Mouse (Mus musculus) CH12.LX (cell line): ENCODE results near the gene Sae1. TPM values are rescaled to one million over a fixed set of nuclear protein-coding genes. Genes with fewer than 3 reads are reported as not detected.
A peak's percentile ranks its signal among the peaks of the same experiment; 100 is the strongest.

Source experiments
- DNase-seq: peaks from one replicate; pipeline ENCODE4 v3.0.0-alpha.2; 2013; ENCODE audit errors: extremely low read depth
- H3K27ac ChIP-seq: 2 replicates; pipeline ENCODE4 v1.5.1; 2012; ENCODE audit warnings: low read depth, mild to moderate bottlenecking, control low read depth, moderate library complexity; ENCODE audit not compliant: insufficient read depth
- H3K27me3 ChIP-seq: replicated peaks from 2 replicates; pipeline ENCODE3; 2012; ENCODE audit warnings: inconsistent platforms
- H3K36me3 ChIP-seq, 2 experiments: replicated peaks in 1 of 2; 2 replicates each; pipeline versions ENCODE3 to v1.6.1; 2012; ENCODE audit warnings: inconsistent platforms in 1 of 2, low read length in 1 of 2, mild to moderate bottlenecking in 1 of 2, mixed read lengths in 1 of 2, moderate library complexity in 1 of 2; ENCODE audit not compliant: control insufficient read depth in 1 of 2, insufficient read depth in 1 of 2
- H3K4me1 ChIP-seq, 2 experiments: 2 replicates each; pipeline ENCODE4 v1.6.1; 2012; ENCODE audit warnings: inconsistent platforms in 1 of 2, moderate library complexity in 1 of 2; ENCODE audit not compliant: insufficient read depth in 2 of 2, control insufficient read depth in 1 of 2
- H3K4me2 ChIP-seq: 2 replicates; pipeline ENCODE4 v1.6.1; 2012; ENCODE audit warnings: low read depth, mild to moderate bottlenecking, control low read depth; ENCODE audit not compliant: poor library complexity, insufficient read depth, severe bottlenecking
- H3K4me3 ChIP-seq, 3 experiments: fragments of 150-350 bp in 1 of 3; sonication (generic) in 1 of 3; replicated peaks in 1 of 3; 2 replicates each; pipeline versions ENCODE3 to v1.5.1; 2011 to 2012; ENCODE audit warnings: low read depth in 2 of 3, low read length in 2 of 3, mild to moderate bottlenecking in 2 of 3, moderate library complexity in 2 of 3, control low read depth in 1 of 3, improper control_type of control experiment in 1 of 3, inconsistent platforms in 1 of 3, mixed read lengths in 1 of 3; ENCODE audit not compliant: poor library complexity in 1 of 3
- H3K79me2 ChIP-seq: replicated peaks from 2 replicates; pipeline ENCODE4 v1.6.1; 2012; ENCODE audit warnings: mild to moderate bottlenecking, moderate library complexity; ENCODE audit not compliant: control insufficient read depth, poor library complexity, insufficient read depth, severe bottlenecking; ENCODE audit errors: extremely low read depth
- H3K9ac ChIP-seq: 2 replicates; pipeline ENCODE4 v1.6.1; 2012; ENCODE audit warnings: low read depth, mild to moderate bottlenecking, control low read depth, moderate library complexity; ENCODE audit not compliant: insufficient read depth
- H3K9me3 ChIP-seq: replicated peaks from 2 replicates; pipeline ENCODE3; 2012; ENCODE audit warnings: low read length, inconsistent platforms, mixed read lengths
- CHD1 ChIP-seq: IDR thresholded peaks from 2 replicates; pipeline ENCODE4 v1.6.1; 2012; ENCODE audit warnings: low read depth, low read length, improper control_type of control experiment, inconsistent platforms
- CHD2 ChIP-seq: IDR thresholded peaks from 2 replicates; pipeline ENCODE4 v1.6.1; 2011; ENCODE audit warnings: low read length, improper control_type of control experiment
- E2F4 ChIP-seq: IDR thresholded peaks from 2 replicates; pipeline ENCODE4 v1.6.1; 2011; ENCODE audit warnings: low read depth, low read length, improper control_type of control experiment; ENCODE audit not compliant: insufficient replicate concordance
- ETS1 ChIP-seq: conservative IDR thresholded peaks from 2 replicates; pipeline ENCODE4 v1.6.1; 2012; ENCODE audit warnings: low read depth, mild to moderate bottlenecking, inconsistent platforms, low read length, improper control_type of control experiment, moderate library complexity
- HCFC1 ChIP-seq: IDR thresholded peaks from 2 replicates; pipeline ENCODE4 v1.6.1; 2012; ENCODE audit warnings: low read depth, mild to moderate bottlenecking, inconsistent platforms, low read length, improper control_type of control experiment
- IRF4 ChIP-seq: IDR thresholded peaks from 2 replicates; pipeline ENCODE4 v1.6.1; 2014; ENCODE audit warnings: low read depth, mild to moderate bottlenecking, inconsistent platforms, low read length, improper control_type of control experiment
- JUND ChIP-seq: conservative IDR thresholded peaks from 2 replicates; pipeline ENCODE4 v1.6.1; 2011; ENCODE audit warnings: low read depth, low read length, improper control_type of control experiment
- KAT2A ChIP-seq: IDR thresholded peaks from 2 replicates; pipeline ENCODE4 v1.6.1; 2012; ENCODE audit warnings: low read length, improper control_type of control experiment, inconsistent platforms; ENCODE audit not compliant: insufficient replicate concordance
- MAFK ChIP-seq: IDR thresholded peaks from 2 replicates; pipeline ENCODE4 v1.6.1; 2011; ENCODE audit warnings: low read length, improper control_type of control experiment; ENCODE audit not compliant: insufficient replicate concordance
- MAX ChIP-seq: IDR thresholded peaks from 2 replicates; pipeline ENCODE4 v1.6.1; 2011; ENCODE audit warnings: low read length, improper control_type of control experiment
- MXI1 ChIP-seq: IDR thresholded peaks from 2 replicates; pipeline ENCODE4 v1.6.1; 2011; ENCODE audit warnings: mild to moderate bottlenecking, low read depth, low read length, improper control_type of control experiment
- MYC ChIP-seq: IDR thresholded peaks from 2 replicates; pipeline ENCODE4 v1.6.1; 2011; ENCODE audit warnings: low read depth, mild to moderate bottlenecking, improper control_type of control experiment, low read length
- NELFE ChIP-seq: IDR thresholded peaks from 2 replicates; pipeline ENCODE4 v1.6.1; 2011; ENCODE audit warnings: low read depth, low read length, improper control_type of control experiment
- PAX5 ChIP-seq: IDR thresholded peaks from 2 replicates; pipeline ENCODE4 v1.6.1; 2012; ENCODE audit warnings: low read length, inconsistent platforms, mixed read lengths
- POLR2A ChIP-seq: IDR thresholded peaks from 2 replicates; pipeline ENCODE4 v1.6.1; 2011; ENCODE audit warnings: low read depth, mild to moderate bottlenecking, improper control_type of control experiment, low read length
- POLR2AphosphoS2 ChIP-seq: IDR thresholded peaks from 2 replicates; pipeline ENCODE4 v1.6.1; 2011; ENCODE audit warnings: low read depth, low read length, improper control_type of control experiment
- RCOR1 ChIP-seq: conservative IDR thresholded peaks from 2 replicates; pipeline ENCODE4 v1.6.1; 2012; ENCODE audit warnings: low read depth, mild to moderate bottlenecking, inconsistent platforms, low read length, improper control_type of control experiment
- TBP ChIP-seq: conservative IDR thresholded peaks from 2 replicates; pipeline ENCODE4 v1.6.1; 2011; ENCODE audit warnings: low read depth, low read length, improper control_type of control experiment
- UBTF ChIP-seq: IDR thresholded peaks from 2 replicates; pipeline ENCODE4 v1.6.1; 2012; ENCODE audit warnings: low read depth, mild to moderate bottlenecking, inconsistent platforms, low read length, improper control_type of control experiment, moderate library complexity
- USF2 ChIP-seq: conservative IDR thresholded peaks from 2 replicates; pipeline ENCODE4 v1.6.1; 2011; ENCODE audit warnings: low read depth, low read length, improper control_type of control experiment
- ZC3H11A ChIP-seq: IDR thresholded peaks from 2 replicates; pipeline ENCODE4 v1.6.1; 2012; ENCODE audit warnings: low read depth, mild to moderate bottlenecking, inconsistent platforms, low read length, improper control_type of control experiment
- ZKSCAN1 ChIP-seq: IDR thresholded peaks from 2 replicates; pipeline ENCODE4 v1.6.1; 2012; ENCODE audit warnings: low read depth, inconsistent platforms, low read length, improper control_type of control experiment, borderline replicate concordance
- ZMIZ1 ChIP-seq: IDR thresholded peaks from 2 replicates; pipeline ENCODE4 v1.6.1; 2012; ENCODE audit warnings: low read depth, mild to moderate bottlenecking, inconsistent platforms, low read length, improper control_type of control experiment
- dilution Hi-C: fragments of 300-500 bp; cut with MboI; formaldehyde crosslinking; loops from 2 replicates; pipeline ENCODE4 v1.14.3; 2020; ENCODE audit warnings: low sequenced_read_pairs; ENCODE audit not compliant: extremely low pct_unique_long_range_greater_than_20kb, extremely low pct_ligation_motif_present
- in situ Hi-C: fragments of 300-500 bp; cut with MboI; formaldehyde crosslinking; loops from 3 replicates; pipeline ENCODE4 v1.14.3; 2019; ENCODE audit warnings: low sequenced_read_pairs, low pct_ligation_motif_present, low pct_unique_long_range_greater_than_20kb, mixed read lengths
- polyA plus RNA-seq: library from polyadenylated mRNA; unstranded; fragments of >175 nt; gene quantifications from 2 replicates; pipeline ENCODE4 v1.2.1, GENCODE M21; 2012; ENCODE audit warnings: low read depth; ENCODE audit not compliant: insufficient read length
- total RNA-seq, 2 experiments: library from RNA; depleted of rRNA; stranded (reverse); fragments of 300-350 nt in 1 of 2; fragments of >200 nt in 1 of 2; gene quantifications; 2 replicates each; pipeline ENCODE4 v1.2.3; 2012 to 2014

Gene Sae1
- total and polyA plus RNA-seq, 3 experiments = 146 to 271 (median 160) TPM

DNA sequence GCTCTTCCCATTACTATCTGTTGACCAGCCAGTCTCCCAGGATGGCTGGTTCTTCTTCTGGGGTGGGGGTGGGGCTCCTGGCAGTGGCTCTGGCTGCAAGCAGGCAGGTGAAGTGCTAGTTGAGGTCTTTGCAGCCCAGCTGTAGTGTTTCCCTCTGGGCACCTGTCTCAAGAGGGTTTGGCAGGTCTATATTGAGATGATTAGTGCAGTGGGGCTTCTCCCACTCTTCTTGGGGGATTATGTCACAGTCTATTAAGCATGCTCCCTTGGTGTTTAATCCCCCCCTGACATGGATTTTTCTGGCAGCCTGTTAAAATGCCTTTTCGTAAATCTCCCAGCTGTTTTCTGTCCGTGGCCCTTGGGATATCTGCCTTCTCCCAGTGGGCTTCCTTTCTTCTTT is 25.3 kb upstream of the Sae1 start:
- no peak for DNase-seq
- Histone ChIP-seq H3K4me3 (no peak overlapping the region), H3K4me2 (no peak overlapping the region), H3K27me3 (no peaks in the 10 kb centered on the region), H3K4me1 (peaks cover 15 to 53% of the 10 kb centered on the region in 2 experiments), H3K79me2 (peaks cover under 1% of the 10 kb centered on the region; the same call in 1 of the 2 replicates), H3K36me3 (peaks cover 28 to 82% of the 10 kb centered on the region in 2 experiments), H3K9ac (no peak overlapping the region), H3K9me3 (no peaks in the 10 kb centered on the region), H3K27ac (no peak overlapping the region)
- dilution Hi-C loops (no loop called here), in situ Hi-C loops (no loop called here)
- no peak for TF ChIP-seq CHD1
- no peak for TF ChIP-seq IRF4
- no peak for TF ChIP-seq ZC3H11A
- no peak for TF ChIP-seq PAX5
- no peak for TF ChIP-seq KAT2A
- TF ChIP-seq MYC = no peak
- TF ChIP-seq MAFK = no peak
- no peak for TF ChIP-seq JUND
- no peak for TF ChIP-seq TBP
- TF ChIP-seq POLR2AphosphoS2 = no peak
- TF ChIP-seq HCFC1 = no peak
- no peak for TF ChIP-seq E2F4
- no peak for TF ChIP-seq ZKSCAN1
- TF ChIP-seq NELFE = no peak
- no peak for TF ChIP-seq CHD2
- TF ChIP-seq MXI1 = no peak
- no peak for TF ChIP-seq MAX
- TF ChIP-seq USF2 = no peak
- TF ChIP-seq ETS1 = no peak
- TF ChIP-seq RCOR1 = no peak

DNA sequence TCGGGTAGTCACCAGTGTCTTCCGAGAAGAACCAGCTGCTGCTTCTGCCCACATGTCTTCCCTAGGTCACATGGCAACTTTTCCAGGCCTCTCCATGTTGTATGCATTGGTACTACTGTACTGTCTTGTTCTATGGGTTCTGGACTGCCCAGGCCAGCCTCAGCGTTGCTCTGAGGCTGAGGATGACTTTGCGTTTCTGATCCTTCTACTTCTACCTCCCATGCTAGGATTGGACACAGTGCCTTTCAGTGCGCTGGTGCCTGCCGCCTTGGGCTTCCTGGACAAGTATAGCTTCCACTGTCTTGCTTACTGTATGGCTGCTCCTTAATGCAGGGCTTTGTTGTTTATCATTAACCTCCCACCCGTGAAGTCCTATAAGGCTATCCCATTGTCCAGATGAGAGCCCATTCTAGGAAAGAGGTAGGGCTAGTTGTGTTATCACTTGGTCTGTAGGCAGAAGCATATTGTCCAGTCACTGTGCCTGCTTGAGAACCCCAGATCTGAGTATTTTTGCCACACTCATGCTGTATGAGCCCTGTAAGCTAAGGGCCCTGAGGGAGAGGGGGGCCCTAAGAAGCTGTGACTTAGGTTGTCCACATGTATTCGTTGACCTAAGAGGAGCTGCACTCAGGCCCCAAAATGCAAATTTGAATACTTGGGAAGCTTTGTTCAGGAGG is 24.8 kb upstream of the Sae1 start:
- no peak overlapping the region for H3K4me2 ChIP-seq
- peaks cover 26 to 82% of the 10 kb centered on the region in 2 experiments for H3K36me3 ChIP-seq
- H3K4me1 ChIP-seq = peaks cover 15 to 59% of the 10 kb centered on the region in 2 experiments

More for the DNA sequence above, 24.8 kb upstream of the Sae1 start:
- in situ Hi-C loops = no loop called here
- no peaks in the 10 kb centered on the region for H3K9me3 ChIP-seq
- no peak for DNase-seq
- no peaks in the 10 kb centered on the region for H3K27me3 ChIP-seq
- no peak overlapping the region for H3K9ac ChIP-seq
- peaks cover 6% of the 10 kb centered on the region for H3K79me2 ChIP-seq
- TF ChIP-seq ZMIZ1 (no peak), UBTF (no peak), POLR2A (0 out of 2 replicates have a peak, but pooled peaks have one; percentile 2), JUND (no peak)
- TF ChIP-seq, all 38 proteins: peak for 1
- H3K27ac ChIP-seq = no peak overlapping the region
- H3K4me3 ChIP-seq = no peak overlapping the region
- dilution Hi-C loops = no loop called here
